Mouse (Mus musculus) telencephalon, adult 2 months (tissue): ENCODE data around the gene Klf13.
A peak's percentile ranks its signal among the peaks of the same experiment; 100 is the strongest.

Experiments
- DNase-seq: peaks from one replicate; pipeline ENCODE4 v3.0.0-alpha.2; 2011; ENCODE audit warnings: low read depth, low spot score

Klf13 gene

DNA sequence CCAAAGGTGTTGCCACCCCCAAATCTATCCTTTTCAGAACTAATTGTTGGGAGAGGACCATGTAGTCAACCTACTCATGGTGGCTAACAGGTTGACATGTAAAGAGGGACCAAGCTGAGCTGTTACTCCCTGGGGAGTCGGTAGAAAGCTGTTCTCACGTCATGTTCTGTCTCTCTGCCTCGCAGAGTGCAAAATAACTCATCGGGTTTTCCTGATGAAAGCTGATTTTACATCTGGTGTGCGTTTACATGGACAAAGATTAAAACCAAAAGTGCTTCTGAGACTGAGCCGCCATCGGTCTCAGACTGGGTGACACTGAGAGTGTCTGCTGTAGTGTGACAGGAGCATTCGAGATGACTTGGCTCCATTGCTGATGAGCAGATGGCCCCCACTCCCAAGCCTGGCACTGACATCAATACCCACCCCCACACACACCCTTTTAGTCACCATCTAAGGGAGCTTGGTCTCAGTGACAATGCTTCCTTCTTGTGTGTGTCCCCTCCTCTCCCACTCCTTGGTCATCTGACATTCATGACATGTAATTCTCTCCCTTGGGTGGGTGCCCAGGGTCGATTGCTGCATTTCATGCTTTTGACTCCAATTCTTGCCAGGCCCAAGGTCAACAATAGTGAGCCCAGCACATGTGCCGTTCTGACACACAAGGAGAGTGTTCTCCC, 12.4 kb upstream of the Klf13 start:
- peak; percentile 76 for DNase-seq

DNA sequence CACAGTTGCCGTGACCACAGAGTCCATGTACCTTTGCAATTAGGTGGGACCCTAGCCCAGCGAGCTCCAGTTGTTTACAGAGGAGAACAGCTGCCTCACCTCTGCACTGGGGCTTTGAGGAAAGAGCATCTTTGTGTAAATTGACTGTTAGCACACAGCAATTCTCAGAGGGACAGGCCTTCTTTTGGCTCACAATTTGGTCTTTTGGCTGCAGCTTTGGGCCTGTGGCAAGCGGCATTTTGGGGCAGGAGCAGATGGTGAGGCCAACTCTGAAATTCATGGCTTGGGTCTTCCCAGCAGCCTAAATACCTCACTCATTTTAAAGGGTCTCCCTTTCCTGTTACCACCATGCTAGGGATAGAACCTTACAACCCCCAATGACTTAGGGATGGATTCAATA, 10.5 kb upstream of the Klf13 start:
- no peak for DNase-seq

GRCm38 (mm10) chr7:63947514-63948487, 9.1 kb upstream of the Klf13 start:
- no peak for DNase-seq

DNA sequence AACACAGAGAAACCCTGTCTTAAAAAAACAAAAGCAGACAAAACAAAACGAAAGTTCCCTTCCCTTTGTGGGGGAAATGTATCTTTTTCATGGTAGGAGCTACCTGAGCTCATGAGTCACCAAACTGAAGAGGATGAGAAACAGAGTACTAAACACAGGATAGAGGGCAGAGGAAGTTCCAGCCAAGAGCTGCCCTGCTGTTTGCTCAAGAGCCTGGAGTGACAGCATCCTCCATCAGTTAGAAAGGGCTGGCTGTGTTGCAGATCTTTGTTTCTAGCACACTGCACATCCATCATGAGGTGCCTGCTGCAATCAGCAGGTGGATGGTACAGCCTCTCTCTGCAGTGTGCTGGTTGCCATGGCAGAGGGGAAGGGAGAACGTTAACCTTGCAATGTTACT, 5.2 kb upstream of the Klf13 start:
- no peak for DNase-seq

DNA sequence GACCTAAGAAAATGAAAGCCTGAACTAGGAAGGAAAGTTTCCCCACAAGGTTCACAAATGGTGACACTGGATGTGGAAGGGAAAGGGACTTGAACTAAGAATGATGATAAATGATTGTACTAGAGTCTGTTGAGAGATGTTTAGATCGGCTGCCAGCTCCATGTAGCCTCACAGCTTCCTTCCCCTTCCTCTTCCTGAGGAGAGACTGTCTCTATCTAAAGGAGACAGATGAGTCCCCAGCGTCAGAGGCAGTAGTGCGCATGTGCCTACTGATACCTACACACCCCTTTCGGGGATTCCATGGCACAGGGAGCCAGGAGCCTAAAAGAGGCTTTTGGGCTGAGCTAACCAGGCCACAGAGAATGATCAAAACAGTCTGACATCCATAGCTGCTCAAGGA, 2.8 kb upstream of the Klf13 start:
- no peak for DNase-seq

GRCm38 (mm10) chr7:63941050-63941449, 2.3 kb upstream of the Klf13 start:
- DNase-seq, result no peak

- DNase-seq, result no peak
Measured at GRCm38 (mm10) chr7:63940321-63940720, 1.6 kb upstream of the Klf13 start.

DNA sequence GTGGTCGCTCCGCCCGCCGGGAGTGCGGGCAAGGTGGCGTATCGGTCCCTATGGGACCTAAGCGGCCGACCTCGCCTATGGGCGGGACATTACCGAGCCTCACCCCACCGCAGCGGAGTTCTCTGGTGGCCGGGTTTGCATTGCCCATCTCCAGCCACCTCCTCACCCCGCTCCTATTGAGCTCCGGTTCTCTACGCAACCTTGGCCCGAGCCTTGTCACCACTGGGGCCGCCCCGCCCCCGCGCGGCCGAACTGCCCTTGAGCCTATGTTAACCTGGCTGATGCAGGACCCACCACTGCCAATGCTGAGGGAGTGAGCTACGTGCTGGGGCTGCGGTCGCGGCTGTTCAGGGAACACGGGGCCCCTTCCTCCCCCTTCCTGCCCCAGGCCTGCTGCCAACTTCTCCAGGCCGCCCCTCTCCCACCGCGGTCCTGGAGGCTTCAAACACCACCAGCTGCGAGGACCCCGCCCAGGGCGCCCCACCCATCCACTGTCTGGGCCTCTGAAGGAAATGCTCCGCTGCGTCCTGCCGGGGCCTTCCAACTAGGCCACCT, 759 bp upstream of the Klf13 start:
- no peak for DNase-seq

DNA sequence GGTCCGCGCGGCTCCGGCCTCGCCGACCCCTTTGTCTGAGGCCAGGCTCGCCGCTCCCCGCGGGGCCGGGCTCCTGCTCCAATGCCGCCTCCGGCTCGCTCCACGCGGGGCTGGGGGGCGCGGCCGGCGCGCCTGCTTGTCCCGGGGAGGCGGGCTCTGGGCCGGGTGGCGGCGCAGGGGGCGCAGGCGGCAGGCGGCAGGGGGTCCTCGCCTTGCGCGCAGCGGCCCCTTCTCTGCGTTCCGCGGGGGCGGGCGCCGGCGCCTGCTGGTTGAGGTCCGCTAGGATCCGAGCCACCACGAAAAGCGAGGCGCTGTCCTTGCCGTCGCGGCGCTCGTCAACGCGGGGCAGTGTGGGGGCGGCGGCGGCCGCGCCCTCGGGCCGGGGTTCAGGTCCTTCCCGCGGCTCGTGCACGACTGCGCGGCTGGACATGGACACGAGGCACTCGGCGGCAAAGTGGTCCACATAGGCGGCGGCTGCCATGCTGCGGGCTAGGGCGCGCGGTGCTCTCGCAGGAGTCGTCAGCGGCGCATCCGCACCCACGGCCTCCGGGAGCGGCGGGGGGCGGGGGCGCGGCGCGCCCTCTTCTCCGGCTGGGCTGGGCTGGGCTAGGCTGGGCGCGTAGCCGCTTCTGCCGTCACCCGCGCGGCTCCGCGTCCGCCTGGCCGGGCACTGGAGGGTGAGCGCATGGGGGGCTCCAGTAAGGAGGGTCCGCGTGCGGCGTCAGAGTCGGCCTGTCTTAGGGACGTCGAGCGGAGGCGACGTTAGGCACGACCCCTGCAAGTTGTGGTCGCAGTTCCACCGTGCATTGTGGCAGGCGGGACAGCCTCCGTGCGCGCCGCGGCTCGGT, 425 bp downstream of the Klf13 start:
- no peak for DNase-seq

- no peak for DNase-seq
Measured at GRCm38 (mm10) chr7:63937236-63938065, 1.3 kb downstream of the Klf13 start.

DNA sequence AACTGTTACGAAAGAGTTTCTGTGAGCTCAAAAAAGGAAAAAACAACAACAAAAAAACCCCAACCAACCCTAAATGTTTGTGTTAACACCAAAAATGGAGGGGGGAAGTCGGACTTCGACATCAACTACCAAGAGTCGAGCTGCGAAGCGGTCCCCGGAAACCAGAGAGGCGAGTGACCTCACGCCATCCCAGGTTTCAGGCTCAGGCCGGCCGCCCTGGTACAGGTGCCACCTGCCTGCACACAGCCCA, 1.8 kb downstream of the Klf13 start:
- no peak for DNase-seq

- DNase-seq, result peak; percentile 78
Measured at GRCm38 (mm10) chr7:63936188-63936985, 2.3 kb downstream of the Klf13 start.

- DNase-seq, result no peak
Measured at GRCm38 (mm10) chr7:63935809-63936187, 2.9 kb downstream of the Klf13 start.

DNA sequence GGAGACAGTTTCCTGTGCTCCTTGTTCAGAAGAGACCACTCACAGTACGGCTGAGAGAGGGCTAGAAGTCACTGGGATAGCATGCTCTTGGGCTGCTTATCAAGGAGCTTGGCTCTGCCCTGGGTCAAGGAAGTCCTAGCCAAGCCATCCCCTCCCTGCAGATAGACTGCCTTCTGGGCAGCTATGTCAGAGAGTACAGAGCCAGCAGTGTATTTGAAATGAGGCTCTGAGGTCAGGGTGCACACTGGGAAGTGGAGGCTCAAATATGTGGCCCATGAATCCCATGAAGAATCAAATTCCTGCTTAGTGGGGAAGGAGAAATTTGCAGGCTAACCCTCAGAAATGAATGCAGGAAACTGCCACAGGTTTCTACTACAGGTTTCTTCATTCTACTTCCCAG, 4.2 kb downstream of the Klf13 start:
- no peak for DNase-seq

- no peak for DNase-seq
Measured at GRCm38 (mm10) chr7:63933905-63934304, 4.8 kb downstream of the Klf13 start.

DNA sequence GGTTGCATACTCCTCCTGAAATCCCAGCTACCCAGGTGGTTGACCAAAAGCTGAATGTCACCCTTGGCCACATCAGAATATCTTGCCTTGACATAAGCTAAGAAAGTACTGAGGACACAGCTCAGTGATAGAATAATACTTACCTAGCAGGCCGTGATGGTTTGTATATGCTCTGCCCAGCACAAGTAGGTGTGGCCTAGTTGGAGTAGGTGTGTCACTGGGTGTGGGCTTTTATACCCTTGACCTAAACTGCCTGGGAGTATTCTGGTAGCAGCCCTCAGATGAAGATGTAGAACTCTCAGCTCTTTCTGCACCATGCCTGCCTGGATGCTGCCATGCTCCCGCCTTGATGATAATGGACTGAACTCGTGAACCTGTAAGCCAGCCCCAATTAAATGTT, 6.3 kb downstream of the Klf13 start:
- no peak for DNase-seq

DNA sequence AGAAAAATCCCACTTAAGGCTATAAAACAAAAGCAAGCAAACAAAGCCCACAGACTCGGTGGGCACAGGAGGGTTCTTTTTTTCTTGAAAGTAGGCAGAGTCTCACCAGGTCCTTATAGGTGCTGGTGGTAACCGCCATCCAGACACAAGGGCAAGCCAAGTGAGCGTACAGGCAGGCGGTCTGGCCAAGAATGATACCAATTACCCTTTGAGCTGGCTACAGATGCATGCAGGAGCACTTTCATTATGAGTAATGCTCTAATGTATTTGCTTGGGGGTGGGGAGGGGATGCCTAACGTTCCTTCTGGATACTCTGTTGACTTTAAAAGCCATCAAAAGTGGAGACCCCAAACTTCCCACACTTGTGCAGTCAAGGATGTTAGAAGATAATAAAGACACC, 7.9 kb downstream of the Klf13 start:
- no peak for DNase-seq

DNA sequence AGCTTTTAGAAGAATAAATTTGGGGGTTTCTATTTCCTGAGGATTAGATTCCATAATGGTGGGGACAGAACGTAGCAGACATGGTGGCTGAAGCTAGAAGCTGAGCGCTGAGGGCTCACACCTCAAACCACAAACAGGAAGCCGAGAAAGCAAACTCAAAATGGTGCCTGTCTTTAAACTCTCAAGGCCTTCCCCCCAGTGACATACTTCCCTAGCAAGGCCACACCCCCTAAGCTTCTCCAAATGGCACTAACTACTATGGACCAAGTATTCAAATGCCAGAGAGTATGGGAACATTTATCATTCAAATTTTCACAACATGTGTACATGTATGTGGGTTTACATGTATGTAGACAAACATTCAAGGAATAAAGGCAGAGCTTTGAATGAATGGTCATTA, 8.6 kb downstream of the Klf13 start:
- DNase-seq, result no peak

DNA sequence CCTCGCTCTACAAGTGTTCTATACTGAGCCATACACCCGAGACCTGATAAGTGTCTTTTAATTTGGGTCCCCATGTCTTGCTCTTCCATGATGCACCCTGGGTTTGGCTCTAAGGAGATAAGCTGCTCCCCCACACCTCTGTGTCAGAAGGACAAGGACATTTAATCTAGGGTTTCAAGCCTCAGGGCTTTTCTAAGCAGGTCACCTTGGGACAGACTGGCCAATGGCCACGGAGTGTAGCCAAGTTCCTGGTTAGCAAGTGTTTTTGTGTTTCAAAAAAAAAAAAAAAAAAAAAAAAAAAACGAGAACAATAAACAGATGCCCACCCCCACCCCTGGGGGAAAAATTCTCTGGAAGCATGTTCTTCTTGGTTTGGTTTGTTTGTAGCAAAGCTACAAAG, 9.6 kb downstream of the Klf13 start:
- no peak for DNase-seq

GRCm38 (mm10) chr7:63927121-63927520, 11.6 kb downstream of the Klf13 start:
- DNase-seq, result no peak
